Mouse (Mus musculus) bone marrow, adult 2 months (tissue): ENCODE measurements at regions not wholly inside any gene's neighbourhood (a gene's known extent, or its start where the extent isn't known, plus 50 kb on each side); places are given as distances from the start of the nearest gene placed in this dataset.

ENCODE experiments used
- CTCF ChIP-seq: fragments of 200-500 bp; IDR thresholded peaks from 2 replicates; pipeline ENCODE4 v1.5.1; 2011; ENCODE audit warnings: low read length, control low read depth; ENCODE audit not compliant: control insufficient read depth, insufficient read depth
- POLR2A ChIP-seq: fragments of 200-500 bp; IDR thresholded peaks from 2 replicates; pipeline ENCODE4 v1.6.1; 2011; ENCODE audit warnings: low read depth, mild to moderate bottlenecking, control low read depth, low read length, borderline replicate concordance; ENCODE audit not compliant: control insufficient read depth

GRCm38 (mm10) chr13:107850907-107851560 lies 193.2 kb upstream of the Smim15 start:
- no peak for TF ChIP-seq CTCF
- no peak for TF ChIP-seq POLR2A
